Mouse (Mus musculus): Measurements from ENCODE around the gene Sycp3. TPM values are rescaled to one million over a fixed set of nuclear protein-coding genes. Genes with fewer than 3 reads are reported as not detected.
"Not testable (repeated sequence)": the region's sequence is repeated elsewhere in the genome, so short reads cannot be mapped to it uniquely, and the experiment has no call there.

Sycp3 gene
- polyA plus RNA-seq, 1 experiment, result not detected

DNA sequence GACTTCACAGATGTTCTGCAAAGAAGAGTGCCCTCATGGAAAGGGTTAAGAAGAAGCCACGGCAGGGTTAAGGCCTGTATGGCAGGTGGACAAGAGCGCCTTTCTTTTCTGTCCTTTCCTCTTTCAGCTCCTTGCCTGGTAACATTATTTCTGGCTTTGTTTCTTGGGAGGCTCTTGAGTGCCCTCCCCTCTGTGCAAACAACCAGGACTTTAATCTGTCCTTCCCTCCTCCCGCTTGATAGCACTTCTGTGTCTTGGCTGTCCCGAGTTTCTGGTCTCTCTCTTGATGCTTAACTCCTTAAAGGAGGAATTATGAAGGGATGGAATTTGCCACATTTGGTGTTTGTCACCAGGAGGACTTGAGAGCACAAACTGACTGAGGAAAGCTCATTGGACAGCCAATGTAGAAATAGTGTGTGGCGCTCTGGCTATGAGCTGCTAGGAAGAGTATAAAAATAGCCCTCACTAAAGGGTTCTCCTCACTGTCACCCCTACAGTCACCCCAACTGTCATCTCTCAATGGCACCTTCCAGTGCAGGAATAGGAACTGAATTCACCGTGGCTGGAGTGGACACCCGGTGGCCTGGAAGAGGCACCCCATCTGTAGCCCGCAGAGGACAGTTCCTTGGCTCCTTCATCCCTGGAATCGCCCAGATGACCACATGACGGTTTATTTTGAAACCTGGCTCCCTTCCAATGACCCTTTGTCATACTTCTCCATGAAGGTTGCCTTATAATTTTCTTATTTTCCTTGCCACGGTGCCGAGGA is 51.3 kb downstream of the Sycp3 start:
- Histone ChIP-seq H3K4me1 (peaks cover 16% of the 10 kb centered on the region), H3K9me3 (no peaks in the 10 kb centered on the region), H3K27me3 (replicated peaks) (peaks cover 2% of the 10 kb centered on the region), H3K36me3 (replicated peaks; ENCODE audit: low read length) (no peaks in the 10 kb centered on the region), H3K4me3 (replicated peaks) (no peak overlapping the region)
- no peak for TF ChIP-seq GATA1 (IDR thresholded peaks at IDR 0.05; ENCODE audit: borderline replicate concordance, low read length)
- TF ChIP-seq FLI1 (IDR thresholded peaks at IDR 0.05; ENCODE audit: low read length), result no peak

DNA sequence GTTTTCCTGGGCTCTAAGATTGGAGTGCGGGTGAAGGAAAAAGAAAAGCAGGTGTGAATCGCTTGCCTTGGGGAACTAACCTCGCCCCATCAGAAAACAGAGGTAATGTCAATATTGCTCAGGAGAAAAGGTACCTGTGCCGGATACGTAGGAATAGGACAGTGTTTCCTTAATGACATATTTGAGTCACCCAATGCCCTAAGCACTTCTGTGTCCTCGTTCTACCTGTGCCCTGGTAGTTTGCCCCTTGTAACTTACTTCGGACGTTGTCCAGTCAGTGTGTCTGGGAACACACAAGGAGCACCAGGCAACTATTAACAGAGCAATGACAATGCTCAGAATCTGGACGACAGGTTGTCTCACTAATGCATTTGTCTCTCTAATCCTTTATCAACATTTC is 52.0 kb downstream of the Sycp3 start:
- TF ChIP-seq GATA1 (IDR thresholded peaks at IDR 0.05; ENCODE audit: borderline replicate concordance, low read length) (no peak), FLI1 (IDR thresholded peaks at IDR 0.05; ENCODE audit: low read length) (no peak)
- Histone ChIP-seq H3K27me3 (replicated peaks) (peaks cover 2% of the 10 kb centered on the region), H3K4me3 (replicated peaks) (no peak overlapping the region), H3K36me3 (replicated peaks; ENCODE audit: low read length) (no peaks in the 10 kb centered on the region), H3K4me1 (peaks cover 13% of the 10 kb centered on the region), H3K9me3 (no peaks in the 10 kb centered on the region)

DNA sequence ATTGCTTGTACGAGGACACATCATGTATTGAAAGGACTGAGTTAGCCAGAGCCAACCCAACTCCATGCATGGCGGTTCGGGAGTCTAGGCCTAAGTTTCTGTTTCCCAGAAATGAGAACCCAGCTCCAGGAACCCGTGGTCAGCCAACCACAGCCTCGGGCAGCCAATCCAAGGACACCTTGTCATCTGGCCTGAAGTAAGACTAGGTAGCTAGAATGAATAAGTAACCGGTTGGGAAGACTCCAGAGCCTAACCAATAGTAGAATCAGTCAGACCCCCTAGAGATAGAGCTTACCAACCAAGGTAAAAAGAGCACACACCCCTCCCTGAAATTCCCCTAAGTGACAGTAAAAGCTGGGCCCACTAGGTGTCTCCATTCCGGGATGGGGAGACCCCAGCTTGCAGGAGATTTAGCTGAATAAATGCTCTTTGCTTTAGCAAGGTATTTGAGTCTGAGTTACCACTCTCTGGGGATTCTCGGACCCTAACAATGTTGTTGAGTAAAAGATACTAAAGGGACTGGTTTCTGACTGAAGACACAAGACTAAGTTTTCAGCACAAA is 54.3 kb downstream of the Sycp3 start:
- TF ChIP-seq GATA1 (IDR thresholded peaks at IDR 0.05; ENCODE audit: borderline replicate concordance, low read length) (no peak), FLI1 (IDR thresholded peaks at IDR 0.05; ENCODE audit: low read length) (no peak)
- Histone ChIP-seq H3K36me3 (replicated peaks; ENCODE audit: low read length) (no peaks in the 10 kb centered on the region), H3K4me1 (peaks cover 13% of the 10 kb centered on the region), H3K9me3 (no peaks in the 10 kb centered on the region), H3K4me3 (replicated peaks) (no peak overlapping the region), H3K27me3 (replicated peaks) (no peaks in the 10 kb centered on the region)

- H3K36me3 ChIP-seq (replicated peaks; ENCODE audit: low read length), result no peaks in the 10 kb centered on the region
- no peaks in the 10 kb centered on the region for H3K9me3 ChIP-seq
- no peaks in the 10 kb centered on the region for H3K27me3 ChIP-seq (replicated peaks)
- H3K4me1 ChIP-seq, result peaks cover 13% of the 10 kb centered on the region
- no peak for TF ChIP-seq FLI1 (IDR thresholded peaks at IDR 0.05; ENCODE audit: low read length)
- H3K4me3 ChIP-seq (replicated peaks), result no peak overlapping the region
These were observed 55.1 kb downstream of the Sycp3 start for GRCm38 (mm10) chr10:88514495-88514894.

GRCm38 (mm10) chr10:88515049-88515448 is 55.7 kb downstream of the Sycp3 start:
- not testable (repeated sequence) for H3K27me3 ChIP-seq (replicated peaks); H3K4me3 ChIP-seq (replicated peaks); H3K36me3 ChIP-seq (replicated peaks; ENCODE audit: low read length); H3K9me3 ChIP-seq
- H3K4me1 ChIP-seq, result peaks cover 13% of the 10 kb centered on the region

DNA sequence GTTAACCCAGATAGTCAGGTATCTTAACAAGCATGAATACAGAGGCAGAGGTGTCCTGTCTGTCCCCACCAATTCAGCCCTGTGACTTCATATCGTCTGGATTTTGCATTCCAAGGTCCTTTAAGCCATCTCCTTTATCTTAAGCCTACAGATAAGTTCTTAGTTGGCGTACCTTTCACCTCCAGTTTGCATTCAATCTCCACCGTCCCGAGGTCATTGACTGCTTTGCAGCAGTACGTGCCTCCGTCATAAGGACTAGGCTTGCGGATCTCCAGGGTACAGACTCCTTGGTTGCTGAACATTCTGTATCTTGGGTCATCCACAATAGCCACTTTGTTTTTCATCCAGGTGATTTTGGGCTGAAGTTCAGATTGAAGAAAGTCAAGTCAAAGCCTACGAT is 63.4 kb downstream of the Sycp3 start:
- no peaks in the 10 kb centered on the region for H3K36me3 ChIP-seq (replicated peaks; ENCODE audit: low read length)
- H3K9me3 ChIP-seq, result no peaks in the 10 kb centered on the region
- H3K4me3 ChIP-seq (replicated peaks), result no peak overlapping the region
- no peak for TF ChIP-seq FLI1 (IDR thresholded peaks at IDR 0.05; ENCODE audit: low read length)
- no peak for TF ChIP-seq GATA1 (IDR thresholded peaks at IDR 0.05; ENCODE audit: borderline replicate concordance, low read length)
- no peaks in the 10 kb centered on the region for H3K4me1 ChIP-seq
- no peaks in the 10 kb centered on the region for H3K27me3 ChIP-seq (replicated peaks)

Other genes starting within 250 kb of the Sycp3 start
- 0.72 TPM in 1 of 2 replicates, not detected in the other for gene Dram1, start 80.5 kb upstream of the Sycp3 start, polyA plus RNA-seq (2012; ENCODE audit: insufficient read depth, low replicate concordance)
- gene Gnptab, start 80.4 kb upstream of the Sycp3 start, polyA plus RNA-seq (2012; ENCODE audit: insufficient read depth, low replicate concordance), result 0.57 TPM in 1 of 2 replicates, not detected in the other
- gene Chpt1, start 44.5 kb downstream of the Sycp3 start, polyA plus RNA-seq (2012; ENCODE audit: insufficient read depth, low replicate concordance), result 3.2 and 4.8 TPM in 2 replicates
- not detected in 2 replicates for gene Mybpc1, start 145.6 kb downstream of the Sycp3 start, polyA plus RNA-seq (2012; ENCODE audit: insufficient read depth, low replicate concordance)
- not detected in 2 replicates for gene Spic, start 225.4 kb downstream of the Sycp3 start, polyA plus RNA-seq (2012; ENCODE audit: insufficient read depth, low replicate concordance)

Data from megakaryocyte, embryonic 14.5 days (primary cell).